Mouse (Mus musculus) splenic B cell, adult 2 months (primary cell): ENCODE measurements around the gene Cdk14.

Experiments
- DNase-seq: peaks from one replicate; pipeline ENCODE4 v3.0.0-alpha.2; 2011; ENCODE audit warnings: low read depth, low spot score
- H3K27me3 ChIP-seq: 2 replicates; pipeline ENCODE4 v1.6.1; 2012; ENCODE audit warnings: mild to moderate bottlenecking, low read length, moderate library complexity, mixed read lengths; ENCODE audit not compliant: control insufficient read depth, poor library complexity, insufficient read depth, severe bottlenecking
- H3K36me3 ChIP-seq: 2 replicates; pipeline ENCODE4 v1.6.1; 2012; ENCODE audit warnings: mild to moderate bottlenecking, low read length, moderate library complexity, mixed read lengths; ENCODE audit not compliant: control insufficient read depth, poor library complexity, insufficient read depth, severe bottlenecking

Cdk14 gene

GRCm38 (mm10) chr5:5374393-5374792, 45.7 kb downstream of the Cdk14 start:
- no peaks in the 10 kb centered on the region; the same call in 1 of the 2 replicates for H3K27me3 ChIP-seq
- H3K36me3 ChIP-seq: no peaks in the 10 kb centered on the region
- DNase-seq: no peak

- Histone ChIP-seq H3K27me3 (no peaks in the 10 kb centered on the region), H3K36me3 (no peaks in the 10 kb centered on the region)
- DNase-seq: no peak
These were observed 46.6 kb downstream of the Cdk14 start for GRCm38 (mm10) chr5:5373541-5373940.

DNA sequence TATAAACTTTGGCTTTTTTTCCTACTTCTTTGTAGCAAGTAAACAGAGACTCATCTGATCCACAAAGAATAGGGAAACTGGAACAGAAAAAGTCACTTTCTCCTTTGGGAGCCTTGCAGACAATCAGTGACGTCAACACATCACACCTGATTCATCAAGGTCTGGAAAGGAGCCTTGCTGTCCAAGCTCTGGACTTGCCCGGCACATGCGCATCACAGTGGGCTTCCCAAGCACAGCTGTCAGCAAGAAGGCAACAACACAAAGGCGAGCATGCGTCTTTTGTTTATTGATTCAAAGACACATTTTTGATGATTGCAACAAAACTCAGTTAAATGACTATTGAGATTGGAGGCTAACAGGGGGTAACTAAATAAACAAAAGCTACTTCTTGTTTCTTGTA, 47.2 kb downstream of the Cdk14 start:
- Histone ChIP-seq H3K36me3 (no peaks in the 10 kb centered on the region), H3K27me3 (no peaks in the 10 kb centered on the region)
- DNase-seq: no peak

GRCm38 (mm10) chr5:5372354-5372753, 47.8 kb downstream of the Cdk14 start:
- H3K36me3 ChIP-seq: no peaks in the 10 kb centered on the region
- no peaks in the 10 kb centered on the region for H3K27me3 ChIP-seq
- no peak for DNase-seq

GRCm38 (mm10) chr5:5370322-5371082, 49.6 kb downstream of the Cdk14 start:
- Histone ChIP-seq H3K36me3 (no peaks in the 10 kb centered on the region), H3K27me3 (no peaks in the 10 kb centered on the region)
- DNase-seq: no peak

GRCm38 (mm10) chr5:5368389-5369164, 51.5 kb downstream of the Cdk14 start:
- H3K36me3 ChIP-seq: no peaks in the 10 kb centered on the region
- H3K27me3 ChIP-seq: no peaks in the 10 kb centered on the region
- DNase-seq: no peak

DNA sequence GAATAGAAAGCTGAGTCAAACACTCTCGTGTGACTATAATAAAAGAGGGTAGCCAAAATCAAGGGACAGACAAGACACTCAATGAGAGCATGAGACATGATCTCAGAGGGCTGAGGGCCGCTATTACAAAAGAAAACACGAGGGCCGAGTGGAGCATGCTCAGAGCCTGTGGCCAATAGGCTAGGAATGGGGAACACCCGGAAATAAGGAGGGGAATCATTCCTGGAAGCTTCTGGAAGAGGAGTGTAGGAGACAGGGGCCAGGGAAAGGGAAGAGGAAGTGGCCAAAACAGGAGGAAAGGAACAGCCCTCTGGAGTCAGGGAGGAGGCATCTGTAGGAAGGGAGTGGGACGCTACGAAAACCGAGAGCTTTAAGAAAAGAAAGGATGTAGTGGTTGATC, 52.6 kb downstream of the Cdk14 start:
- Histone ChIP-seq H3K36me3 (no peaks in the 10 kb centered on the region), H3K27me3 (no peaks in the 10 kb centered on the region)
- DNase-seq: no peak

- no peaks in the 10 kb centered on the region for H3K27me3 ChIP-seq
- no peak for DNase-seq
- H3K36me3 ChIP-seq: no peaks in the 10 kb centered on the region
These were observed 54.6 kb downstream of the Cdk14 start for GRCm38 (mm10) chr5:5365285-5366076.

GRCm38 (mm10) chr5:5361684-5362083, 58.4 kb downstream of the Cdk14 start:
- no peak for DNase-seq
- no peaks in the 10 kb centered on the region for H3K36me3 ChIP-seq
- no peaks in the 10 kb centered on the region for H3K27me3 ChIP-seq

DNA sequence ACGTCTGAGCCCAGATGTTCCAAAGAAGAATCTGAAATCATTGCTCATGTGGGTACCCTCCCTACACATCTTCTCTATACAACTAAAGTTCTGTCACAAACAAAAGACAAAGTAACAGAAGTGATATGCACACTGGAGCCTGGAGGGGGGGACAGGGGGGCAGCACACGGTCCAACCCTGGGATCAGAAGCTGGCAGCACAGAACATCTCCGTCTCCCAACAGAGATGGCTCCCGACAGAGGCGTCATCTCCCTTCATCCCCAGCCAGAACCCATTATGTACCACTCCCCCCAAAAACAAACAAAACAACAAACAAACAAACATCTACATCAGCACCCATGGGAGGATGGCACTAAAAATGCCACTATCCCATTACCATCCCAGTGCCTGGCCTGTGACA, 59.8 kb downstream of the Cdk14 start:
- Histone ChIP-seq H3K36me3 (no peaks in the 10 kb centered on the region), H3K27me3 (no peaks in the 10 kb centered on the region)
- DNase-seq: no peak

DNA sequence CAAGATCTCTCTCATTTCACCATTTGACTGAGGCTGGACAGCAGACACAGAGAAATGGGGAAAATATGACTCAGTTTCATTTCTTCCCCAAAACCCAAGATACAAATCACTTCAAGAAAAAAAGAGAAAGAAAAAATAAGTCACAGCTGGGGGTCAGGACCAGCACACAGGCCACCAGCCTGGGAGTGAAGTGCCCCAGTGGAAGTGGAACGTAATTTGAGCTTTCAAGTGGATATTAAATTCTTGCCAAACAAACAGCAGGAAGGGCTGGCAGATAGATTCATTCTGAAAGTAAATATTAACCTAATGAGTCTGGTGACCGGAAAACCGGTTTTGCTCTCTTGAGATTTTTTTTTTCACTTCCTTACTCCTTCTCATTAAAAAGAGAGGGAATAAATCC, 60.2 kb downstream of the Cdk14 start:
- Histone ChIP-seq H3K27me3 (no peaks in the 10 kb centered on the region), H3K36me3 (no peaks in the 10 kb centered on the region)
- DNase-seq: no peak

GRCm38 (mm10) chr5:5359370-5359769, 60.7 kb downstream of the Cdk14 start:
- Histone ChIP-seq H3K27me3 (no peaks in the 10 kb centered on the region), H3K36me3 (no peaks in the 10 kb centered on the region)
- no peak for DNase-seq

- no peaks in the 10 kb centered on the region for H3K36me3 ChIP-seq
- no peaks in the 10 kb centered on the region for H3K27me3 ChIP-seq
- DNase-seq: no peak
These were observed 61.9 kb downstream of the Cdk14 start for GRCm38 (mm10) chr5:5358019-5358717.

GRCm38 (mm10) chr5:5354684-5355368, 65.3 kb downstream of the Cdk14 start:
- DNase-seq: no peak
- H3K36me3 ChIP-seq: no peaks in the 10 kb centered on the region
- H3K27me3 ChIP-seq: no peaks in the 10 kb centered on the region
